Mouse (Mus musculus): ENCODE data around the gene Mrpl12. TPM values are rescaled to one million over a fixed set of nuclear protein-coding genes. Genes with fewer than 3 reads are reported as not detected.

Gene Mrpl12
- total and polyA plus RNA-seq, 3 experiments = 63.2 to 514 (median 125) TPM

DNA sequence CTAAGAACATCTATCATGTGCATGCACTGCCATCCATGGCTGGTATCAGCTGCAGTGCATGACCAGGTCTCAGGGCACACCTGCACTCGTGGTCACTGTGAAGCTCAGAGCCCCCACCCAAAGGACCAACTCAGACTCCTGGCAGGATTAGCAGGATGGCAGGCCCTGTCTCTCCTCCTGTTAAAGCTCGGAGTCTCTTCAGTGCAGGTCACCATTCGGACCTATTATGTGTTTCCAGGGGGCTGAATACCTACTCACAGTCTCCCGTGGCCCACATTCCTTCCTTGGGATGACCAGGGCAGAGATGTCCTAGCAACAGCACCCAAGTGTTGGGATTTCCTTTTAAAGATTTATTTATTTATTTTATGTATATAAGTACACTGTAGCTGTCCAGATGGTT is 32.7 kb downstream of the Mrpl12 start:
- Histone ChIP-seq H3K4me3 (ENCODE audit: low read depth, low read length) (no peak overlapping the region), H3K4me1 (ENCODE audit: insufficient read depth, low read depth, low read length) (peaks cover 36% of the 10 kb centered on the region), H3K9me3 (replicated peaks) (no peaks in the 10 kb centered on the region; the same call in 1 of the 2 replicates), H3K36me3 (replicated peaks) (no peaks in the 10 kb centered on the region), H3K27me3 (ENCODE audit: insufficient read depth, low read length) (peaks cover 25% of the 10 kb centered on the region)
- TF ChIP-seq GATA1 (IDR thresholded peaks at IDR 0.05; ENCODE audit: borderline replicate concordance, low read length) (no peak), GATA2 (IDR thresholded peaks at IDR 0.05; ENCODE audit: borderline replicate concordance, low read depth, low read length) (no peak), TAL1 (conservative IDR thresholded peaks at IDR 0.05; ENCODE audit: low read depth, low read length) (no peak), POLR2AphosphoS5 (IDR thresholded peaks at IDR 0.05; ENCODE audit: insufficient replicate concordance, low read depth, low read length) (no peak), CTCF (IDR thresholded peaks at IDR 0.05; ENCODE audit: low read depth, low read length) (no peak)
- ATAC-seq (ENCODE audit: extremely low read depth, insufficient number of reproducible peaks, low FRiP score, poor library complexity, severe bottlenecking) = no peak
- no peak for DNase-seq (ENCODE audit: low spot score)

DNA sequence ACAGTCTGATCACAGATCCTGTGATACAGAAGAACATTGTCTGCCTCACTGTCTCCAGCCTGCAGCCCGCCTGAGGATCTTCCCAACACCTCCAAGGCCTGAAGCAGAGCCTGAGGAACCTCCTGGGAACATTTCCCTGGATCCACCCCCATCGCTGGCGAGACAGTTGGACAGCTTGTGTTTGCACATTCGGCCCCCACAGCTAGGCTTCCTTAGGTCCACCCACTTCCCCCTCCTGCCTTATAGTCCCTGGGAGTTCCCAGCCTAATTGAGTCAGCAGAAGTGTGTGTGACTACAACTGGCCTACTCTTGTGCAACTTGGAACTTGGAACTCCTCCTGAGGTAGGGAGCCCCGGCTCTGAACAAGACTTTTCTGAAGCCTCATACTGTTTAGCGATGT is 33.6 kb downstream of the Mrpl12 start:
- ATAC-seq (ENCODE audit: extremely low read depth, insufficient number of reproducible peaks, low FRiP score, poor library complexity, severe bottlenecking) = no peak

DNA sequence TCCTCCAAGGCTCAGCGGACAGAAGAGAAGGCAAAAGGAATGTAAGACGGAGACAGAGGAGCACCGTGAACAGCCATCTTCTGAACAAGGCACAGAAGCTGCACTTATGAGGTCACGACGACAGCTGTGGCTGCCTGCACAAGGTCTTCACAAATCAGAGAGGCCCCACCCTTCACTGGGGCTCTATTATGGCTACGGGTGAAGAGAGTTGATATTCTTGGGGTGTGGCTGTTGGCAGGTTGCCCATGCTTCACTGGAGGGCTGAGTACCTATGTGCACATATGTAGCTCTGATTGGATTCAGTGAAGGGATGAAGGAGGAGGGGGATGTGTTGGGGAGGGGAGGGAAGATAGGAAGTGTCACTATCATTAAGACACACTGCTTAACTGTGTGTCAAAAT is 34.1 kb downstream of the Mrpl12 start:
- Histone ChIP-seq H3K36me3 (replicated peaks) (no peaks in the 10 kb centered on the region), H3K4me3 (ENCODE audit: low read depth, low read length) (no peak overlapping the region), H3K4me1 (ENCODE audit: insufficient read depth, low read depth, low read length) (peaks cover 30% of the 10 kb centered on the region), H3K9me3 (replicated peaks) (no peaks in the 10 kb centered on the region; the same call in 1 of the 2 replicates), H3K27me3 (ENCODE audit: insufficient read depth, low read length) (peaks cover 36% of the 10 kb centered on the region)
- DNase-seq (ENCODE audit: low spot score) (no peak), ATAC-seq (ENCODE audit: extremely low read depth, insufficient number of reproducible peaks, low FRiP score, poor library complexity, severe bottlenecking) (no peak)
- no peak for TF ChIP-seq GATA1 (IDR thresholded peaks at IDR 0.05; ENCODE audit: borderline replicate concordance, low read length)
- no peak for TF ChIP-seq TAL1 (conservative IDR thresholded peaks at IDR 0.05; ENCODE audit: low read depth, low read length)
- TF ChIP-seq POLR2AphosphoS5 (IDR thresholded peaks at IDR 0.05; ENCODE audit: insufficient replicate concordance, low read depth, low read length) = no peak
- no peak for TF ChIP-seq CTCF (IDR thresholded peaks at IDR 0.05; ENCODE audit: low read depth, low read length)
- no peak for TF ChIP-seq GATA2 (IDR thresholded peaks at IDR 0.05; ENCODE audit: borderline replicate concordance, low read depth, low read length)

More for the DNA sequence above, 33.6 kb downstream of the Mrpl12 start:
- no peak for DNase-seq (ENCODE audit: low spot score)
- Histone ChIP-seq H3K9me3 (replicated peaks) (no peaks in the 10 kb centered on the region; the same call in 1 of the 2 replicates), H3K4me1 (ENCODE audit: insufficient read depth, low read depth, low read length) (peaks cover 33% of the 10 kb centered on the region), H3K4me3 (ENCODE audit: low read depth, low read length) (no peak overlapping the region), H3K27me3 (ENCODE audit: insufficient read depth, low read length) (peaks cover 31% of the 10 kb centered on the region), H3K36me3 (replicated peaks) (no peaks in the 10 kb centered on the region)
- TF ChIP-seq GATA1 (IDR thresholded peaks at IDR 0.05; ENCODE audit: borderline replicate concordance, low read length) (no peak), TAL1 (conservative IDR thresholded peaks at IDR 0.05; ENCODE audit: low read depth, low read length) (no peak), POLR2AphosphoS5 (IDR thresholded peaks at IDR 0.05; ENCODE audit: insufficient replicate concordance, low read depth, low read length) (no peak), CTCF (IDR thresholded peaks at IDR 0.05; ENCODE audit: low read depth, low read length) (no peak), GATA2 (IDR thresholded peaks at IDR 0.05; ENCODE audit: borderline replicate concordance, low read depth, low read length) (no peak)

DNA sequence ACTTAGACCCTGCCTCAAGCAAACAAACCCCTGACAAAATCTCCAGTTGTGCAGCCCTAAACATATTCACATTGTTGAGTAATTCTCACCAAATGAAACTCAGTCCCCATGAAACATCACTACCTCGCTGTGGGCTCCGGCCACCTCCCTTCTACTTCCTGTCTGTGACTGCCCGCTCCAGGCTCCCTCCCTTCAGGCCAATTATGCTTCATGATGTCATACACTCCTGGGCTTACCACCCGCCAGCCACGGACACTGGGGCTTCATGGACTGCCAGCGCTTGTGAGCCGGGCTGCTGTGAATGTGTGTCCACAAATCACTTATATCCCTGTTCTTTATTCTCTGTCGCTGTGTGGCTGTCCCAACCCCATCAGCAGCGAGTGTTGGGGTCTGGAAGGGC is 35.3 kb downstream of the Mrpl12 start:
- Histone ChIP-seq H3K9me3 (replicated peaks) (no peaks in the 10 kb centered on the region; the same call in 1 of the 2 replicates), H3K36me3 (replicated peaks) (no peaks in the 10 kb centered on the region), H3K4me3 (ENCODE audit: low read depth, low read length) (no peak overlapping the region), H3K4me1 (ENCODE audit: insufficient read depth, low read depth, low read length) (peaks cover 26% of the 10 kb centered on the region), H3K27me3 (ENCODE audit: insufficient read depth, low read length) (peaks cover 42% of the 10 kb centered on the region)
- TF ChIP-seq GATA1 (IDR thresholded peaks at IDR 0.05; ENCODE audit: borderline replicate concordance, low read length) (no peak), TAL1 (conservative IDR thresholded peaks at IDR 0.05; ENCODE audit: low read depth, low read length) (no peak), CTCF (IDR thresholded peaks at IDR 0.05; ENCODE audit: low read depth, low read length) (no peak), GATA2 (IDR thresholded peaks at IDR 0.05; ENCODE audit: borderline replicate concordance, low read depth, low read length) (no peak), POLR2AphosphoS5 (IDR thresholded peaks at IDR 0.05; ENCODE audit: insufficient replicate concordance, low read depth, low read length) (no peak)
- DNase-seq (ENCODE audit: low spot score) (no peak), ATAC-seq (ENCODE audit: extremely low read depth, insufficient number of reproducible peaks, low FRiP score, poor library complexity, severe bottlenecking) (no peak)

DNA sequence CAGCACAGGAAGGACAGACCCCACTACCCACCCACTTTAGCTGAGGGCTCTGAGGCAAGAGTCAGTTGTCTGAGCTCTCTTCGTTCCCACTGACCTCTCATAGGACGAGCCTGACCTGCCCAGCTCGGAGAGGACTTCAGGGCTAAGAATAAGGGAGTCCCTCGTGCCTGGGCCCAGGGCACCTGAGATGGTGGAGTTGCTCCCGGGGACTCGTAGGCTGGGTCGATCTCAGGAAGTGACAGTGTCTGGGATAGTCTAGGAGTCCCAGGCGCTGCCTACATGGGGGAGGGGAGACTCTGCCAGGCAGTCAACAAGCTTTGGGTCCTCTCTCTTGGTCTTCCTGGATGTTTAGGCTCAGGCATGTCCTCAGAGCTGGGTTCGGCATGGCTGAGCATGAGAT is 36.1 kb downstream of the Mrpl12 start:
- Histone ChIP-seq H3K27me3 (ENCODE audit: insufficient read depth, low read length) (peaks cover 42% of the 10 kb centered on the region), H3K4me3 (ENCODE audit: low read depth, low read length) (no peak overlapping the region), H3K36me3 (replicated peaks) (no peaks in the 10 kb centered on the region), H3K4me1 (ENCODE audit: insufficient read depth, low read depth, low read length) (peaks cover 27% of the 10 kb centered on the region), H3K9me3 (replicated peaks) (no peaks in the 10 kb centered on the region; the same call in 1 of the 2 replicates)
- DNase-seq (ENCODE audit: low spot score) (no peak), ATAC-seq (ENCODE audit: extremely low read depth, insufficient number of reproducible peaks, low FRiP score, poor library complexity, severe bottlenecking) (no peak)
- TF ChIP-seq GATA2 (IDR thresholded peaks at IDR 0.05; ENCODE audit: borderline replicate concordance, low read depth, low read length) (no peak), GATA1 (IDR thresholded peaks at IDR 0.05; ENCODE audit: borderline replicate concordance, low read length) (no peak), POLR2AphosphoS5 (IDR thresholded peaks at IDR 0.05; ENCODE audit: insufficient replicate concordance, low read depth, low read length) (no peak), CTCF (IDR thresholded peaks at IDR 0.05; ENCODE audit: low read depth, low read length) (no peak), TAL1 (conservative IDR thresholded peaks at IDR 0.05; ENCODE audit: low read depth, low read length) (no peak)

DNA sequence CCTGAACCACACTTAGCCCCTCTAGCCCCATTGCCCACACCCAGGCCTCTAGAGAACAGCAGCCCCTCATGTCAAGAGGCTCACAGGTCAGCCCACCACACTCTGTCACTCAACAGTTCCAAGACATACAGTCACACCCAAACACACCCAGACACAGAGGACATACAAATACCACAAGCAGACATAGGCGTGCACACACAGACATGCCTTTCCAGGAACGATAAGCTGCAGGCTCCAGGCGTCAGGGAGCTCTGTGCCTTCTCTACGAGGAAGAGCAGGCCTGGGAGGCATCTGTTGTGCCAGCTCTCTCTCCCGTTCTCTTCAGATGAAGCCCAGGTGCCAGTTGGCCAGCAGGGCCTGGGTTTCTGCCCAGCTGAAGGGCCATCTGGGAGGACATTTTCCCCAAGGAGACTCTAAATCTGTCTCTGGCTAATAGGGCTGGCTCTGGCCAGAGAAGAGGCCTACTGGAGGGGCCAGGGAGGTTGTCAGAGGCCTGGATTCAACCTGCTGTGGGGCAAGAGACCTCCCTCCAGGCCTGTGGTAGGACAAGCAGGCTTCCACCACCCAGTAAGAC is 36.6 kb downstream of the Mrpl12 start:
- no peaks in the 10 kb centered on the region for H3K36me3 ChIP-seq (replicated peaks)
- DNase-seq (ENCODE audit: low spot score) (no peak), ATAC-seq (ENCODE audit: extremely low read depth, insufficient number of reproducible peaks, low FRiP score, poor library complexity, severe bottlenecking) (no peak)
- H3K9me3 ChIP-seq (replicated peaks) = no peaks in the 10 kb centered on the region
- TF ChIP-seq GATA2 (IDR thresholded peaks at IDR 0.05; ENCODE audit: borderline replicate concordance, low read depth, low read length) (no peak), GATA1 (IDR thresholded peaks at IDR 0.05; ENCODE audit: borderline replicate concordance, low read length) (no peak), CTCF (IDR thresholded peaks at IDR 0.05; ENCODE audit: low read depth, low read length) (no peak), TAL1 (conservative IDR thresholded peaks at IDR 0.05; ENCODE audit: low read depth, low read length) (no peak), POLR2AphosphoS5 (IDR thresholded peaks at IDR 0.05; ENCODE audit: insufficient replicate concordance, low read depth, low read length) (no peak)
- H3K4me3 ChIP-seq (ENCODE audit: low read depth, low read length) = no peak overlapping the region
- H3K27me3 ChIP-seq (ENCODE audit: insufficient read depth, low read length) = peaks cover 42% of the 10 kb centered on the region
- H3K4me1 ChIP-seq (ENCODE audit: insufficient read depth, low read depth, low read length) = peaks cover 25% of the 10 kb centered on the region

All from G1E (cell line).